Mouse (Mus musculus) cortical plate, adult 2 months (tissue): ENCODE data around the gene Cant1. TPM values are rescaled to one million over a fixed set of nuclear protein-coding genes. Genes with fewer than 3 reads are reported as not detected.
A peak's percentile ranks its signal among the peaks of the same experiment; 100 is the strongest.
"Not testable (repeated sequence)": the region's sequence is repeated elsewhere in the genome, so short reads cannot be mapped to it uniquely, and the experiment has no call there.

Experiments used
- H3K27ac ChIP-seq: fragments of 200-500 bp; 2 replicates; pipeline ENCODE4 v1.5.1; 2012; ENCODE audit warnings: low read length, control low read depth, inconsistent platforms; ENCODE audit not compliant: insufficient read depth
- H3K4me1 ChIP-seq: fragments of 200-500 bp; 2 replicates; pipeline ENCODE4 v1.6.1; 2011; ENCODE audit warnings: low read length; ENCODE audit not compliant: control insufficient read depth, insufficient read depth
- H3K4me3 ChIP-seq: fragments of 200-500 bp; 2 replicates; pipeline ENCODE4 v1.5.1; 2011; ENCODE audit warnings: mild to moderate bottlenecking, low read length, control low read depth; ENCODE audit not compliant: insufficient read depth
- CTCF ChIP-seq: fragments of 200-500 bp; IDR thresholded peaks from 2 replicates; pipeline ENCODE4 v1.5.1; 2011; ENCODE audit warnings: mild to moderate bottlenecking, control low read depth, low read length; ENCODE audit not compliant: insufficient read depth; ENCODE audit errors: extremely low read depth
- POLR2A ChIP-seq: fragments of 200-500 bp; IDR thresholded peaks from 2 replicates; pipeline ENCODE4 v1.6.1; 2011; ENCODE audit warnings: mild to moderate bottlenecking, low read length, control low read depth; ENCODE audit not compliant: insufficient read depth; ENCODE audit errors: extremely low read depth
- polyA plus RNA-seq: library from polyadenylated mRNA; depleted of rRNA; stranded (reverse); fragments of >200 nt; gene quantifications from 2 replicates; pipeline ENCODE4 v1.2.3, GENCODE M21; 2012

Cant1 gene
- polyA plus RNA-seq, 1 experiment = 39.0 TPM

DNA sequence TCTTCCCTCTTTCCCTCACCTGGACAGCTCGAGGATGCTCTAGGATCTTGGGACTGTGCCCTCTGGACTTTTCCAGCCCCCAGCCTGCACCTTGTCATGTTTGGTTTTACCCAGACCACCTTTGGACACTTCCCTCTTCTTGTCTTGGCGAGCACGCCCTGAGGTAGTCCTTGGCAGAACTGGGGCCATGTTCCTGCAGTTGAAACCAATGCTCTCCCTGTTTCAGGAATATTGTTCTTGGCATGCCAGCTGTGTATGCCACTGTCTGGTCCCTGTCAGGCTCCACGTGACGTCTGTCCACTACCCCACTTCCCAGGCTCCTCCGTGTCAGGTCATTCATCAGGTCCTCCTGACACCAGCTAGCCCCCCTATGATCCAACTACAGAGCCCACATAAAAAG lies 40.2 kb downstream of the Cant1 start:
- Histone ChIP-seq H3K4me1 (no peaks in the 10 kb centered on the region), H3K4me3 (no peak overlapping the region), H3K27ac (no peak overlapping the region)
- TF ChIP-seq POLR2A (no peak), CTCF (no peak)

DNA sequence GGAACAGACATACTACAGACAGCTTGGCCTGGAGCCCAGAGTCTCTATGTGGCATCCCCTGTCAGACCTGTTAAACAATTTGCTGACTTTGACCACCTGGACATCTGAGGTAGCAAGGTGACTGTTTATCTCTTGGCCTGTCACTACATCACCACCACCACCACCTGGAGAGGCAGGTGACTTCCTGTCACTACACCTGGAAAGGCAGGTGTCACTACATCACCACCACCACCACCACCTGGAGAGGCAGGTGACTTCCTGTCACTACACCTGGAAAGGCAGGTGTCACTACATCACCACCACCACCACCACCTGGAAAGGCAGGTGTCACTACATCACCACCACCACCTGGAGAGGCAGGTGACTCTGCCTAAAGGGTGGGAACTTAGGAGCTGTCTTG lies 42.6 kb downstream of the Cant1 start:
- H3K4me3 ChIP-seq, H3K27ac ChIP-seq, H3K4me1 ChIP-seq: not testable (repeated sequence)

GRCm38 (mm10) chr11:118375881-118376280 lies 43.0 kb downstream of the Cant1 start:
- Histone ChIP-seq H3K4me1 (no peaks in the 10 kb centered on the region), H3K27ac (no peak overlapping the region), H3K4me3 (no peak overlapping the region)
- no peak for TF ChIP-seq CTCF
- TF ChIP-seq POLR2A = no peak

- Histone ChIP-seq H3K4me1 (no peaks in the 10 kb centered on the region), H3K4me3 (no peak overlapping the region), H3K27ac (no peak overlapping the region)
- TF ChIP-seq CTCF (no peak), POLR2A (no peak)
Observed at GRCm38 (mm10) chr11:118375461-118375860, 43.4 kb downstream of the Cant1 start.

DNA sequence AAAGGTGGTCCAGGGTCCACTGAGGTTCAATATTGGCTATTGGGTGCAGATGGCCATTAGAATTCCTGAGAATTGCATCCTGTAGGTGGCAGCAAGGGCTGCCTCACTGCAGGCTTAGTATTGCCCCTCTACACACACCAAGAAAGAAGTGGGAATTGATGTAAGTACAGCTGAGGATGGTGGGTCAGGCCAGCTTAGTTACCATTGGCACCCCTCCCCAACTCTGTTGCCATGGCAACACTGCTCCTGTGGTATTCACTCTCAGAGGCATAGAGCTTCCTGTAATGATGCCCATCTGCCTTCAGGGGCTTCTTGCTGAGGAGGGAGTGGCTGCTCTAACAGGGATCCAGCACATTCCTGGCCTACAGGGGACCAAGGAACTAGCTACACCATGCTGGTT lies 43.9 kb downstream of the Cant1 start:
- no peaks in the 10 kb centered on the region for H3K4me1 ChIP-seq

DNA sequence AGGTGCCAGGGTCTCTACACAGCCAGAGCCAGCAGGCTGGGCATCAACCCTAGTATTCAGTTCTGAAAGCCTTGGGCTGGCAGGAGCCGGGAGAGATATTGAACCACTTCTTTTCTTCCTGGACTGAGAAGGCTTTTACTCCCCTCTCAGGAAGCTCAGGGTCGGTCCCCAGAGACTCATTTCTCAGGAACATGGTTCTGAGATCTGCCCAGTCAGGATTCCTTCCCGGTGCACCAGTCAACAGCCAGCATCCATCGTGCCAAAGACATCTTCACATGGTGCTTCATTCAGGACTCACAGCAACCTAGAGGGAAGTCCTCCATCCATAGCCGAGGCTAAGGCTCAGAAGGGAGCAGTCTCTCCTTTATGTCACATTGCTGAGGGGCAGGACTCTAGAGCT lies 44.4 kb downstream of the Cant1 start:
- H3K4me3 ChIP-seq = no peak overlapping the region
- TF ChIP-seq POLR2A (no peak), CTCF (no peak)
- H3K27ac ChIP-seq = no peak overlapping the region
- H3K4me1 ChIP-seq = no peaks in the 10 kb centered on the region

More for the DNA sequence above, 43.9 kb downstream of the Cant1 start:
- Histone ChIP-seq H3K4me3 (no peak overlapping the region), H3K27ac (no peak overlapping the region)
- TF ChIP-seq POLR2A (no peak), CTCF (0 out of 2 replicates have a peak, but pooled peaks have one; percentile 25)

- H3K4me3 ChIP-seq = no peak overlapping the region
- H3K4me1 ChIP-seq = no peaks in the 10 kb centered on the region
- TF ChIP-seq POLR2A (no peak), CTCF (no peak)
- H3K27ac ChIP-seq = no peak overlapping the region
Observed at GRCm38 (mm10) chr11:118372641-118373040, 46.2 kb downstream of the Cant1 start.

- no peak overlapping the region for H3K4me3 ChIP-seq
Observed at GRCm38 (mm10) chr11:118371876-118372275, 47.0 kb downstream of the Cant1 start.

DNA sequence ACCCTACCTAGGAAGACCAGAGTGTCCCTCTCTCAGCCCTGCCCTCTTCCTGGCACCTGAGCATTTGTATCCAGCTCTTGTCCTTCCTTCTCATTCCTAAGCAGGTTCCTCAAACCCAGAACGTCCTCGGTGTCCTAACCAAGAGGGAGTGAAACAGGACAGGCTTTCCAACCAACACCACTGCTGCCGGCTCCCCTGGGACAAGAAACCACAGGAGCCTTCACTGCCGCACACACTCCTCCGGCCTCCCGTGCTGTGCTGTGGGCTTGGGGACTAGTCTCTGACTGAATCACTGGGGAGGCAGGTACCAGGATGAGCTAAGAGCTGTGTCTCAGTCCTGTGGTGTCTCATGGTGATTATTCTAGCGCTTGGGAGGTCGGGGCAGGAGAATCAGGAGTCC lies 49.2 kb downstream of the Cant1 start:
- no peaks in the 10 kb centered on the region for H3K4me1 ChIP-seq
- H3K27ac ChIP-seq = no peak overlapping the region
- TF ChIP-seq POLR2A (no peak), CTCF (no peak)
- H3K4me3 ChIP-seq = no peak overlapping the region

More at GRCm38 (mm10) chr11:118371876-118372275, 47.0 kb downstream of the Cant1 start:
- H3K4me1 ChIP-seq = no peaks in the 10 kb centered on the region
- TF ChIP-seq CTCF (no peak), POLR2A (no peak)
- no peak overlapping the region for H3K27ac ChIP-seq

- no peak for TF ChIP-seq POLR2A
- no peak for TF ChIP-seq CTCF
- no peaks in the 10 kb centered on the region for H3K4me1 ChIP-seq
- no peak overlapping the region for H3K4me3 ChIP-seq
- no peak overlapping the region for H3K27ac ChIP-seq
Observed at GRCm38 (mm10) chr11:118369251-118369650, 49.6 kb downstream of the Cant1 start.

DNA sequence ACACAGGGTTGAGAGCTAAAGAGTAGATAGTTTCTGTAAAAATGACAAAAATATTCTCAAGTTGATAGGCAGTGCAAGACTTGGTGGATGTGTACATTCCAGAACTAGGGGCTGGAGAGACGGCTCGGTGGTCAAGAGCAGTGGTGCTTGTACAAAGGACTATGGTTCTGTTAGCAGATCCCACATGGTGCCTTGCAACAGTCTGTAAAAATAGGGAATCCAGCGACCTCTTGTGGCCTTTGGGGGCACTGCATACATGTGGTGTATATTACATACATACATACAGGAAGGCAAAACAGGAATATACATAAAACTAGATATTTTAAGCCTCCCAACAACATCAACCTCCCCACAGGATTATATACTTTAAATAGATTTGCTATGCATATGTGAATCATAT lies 50.6 kb downstream of the Cant1 start:
- Histone ChIP-seq H3K27ac (no peak overlapping the region), H3K4me1 (no peaks in the 10 kb centered on the region), H3K4me3 (no peak overlapping the region)
- no peak for TF ChIP-seq POLR2A
- peak; percentile 18; the same call in 1 of the 2 replicates for TF ChIP-seq CTCF
